Mouse (Mus musculus) testis, adult 2 months (tissue): ENCODE measurements around the gene Gm45233. TPM values are rescaled to one million over a fixed set of nuclear protein-coding genes. Genes with fewer than 3 reads are reported as not detected.

Source experiments
- H3K27ac ChIP-seq: fragments of 200-500 bp; 2 replicates; pipeline ENCODE4 v1.5.1; 2012; ENCODE audit warnings: low read depth, low read length; ENCODE audit not compliant: control insufficient read depth, insufficient read depth
- H3K27me3 ChIP-seq: fragments of 200-500 bp; 2 replicates; pipeline ENCODE4 v1.6.1; 2012; ENCODE audit warnings: mild to moderate bottlenecking, low read length, moderate library complexity; ENCODE audit not compliant: control insufficient read depth, insufficient read depth
- H3K36me3 ChIP-seq: fragments of 200-500 bp; 2 replicates; pipeline ENCODE4 v1.6.1; 2012; ENCODE audit warnings: mild to moderate bottlenecking, low read length; ENCODE audit not compliant: control insufficient read depth, insufficient read depth
- H3K4me1 ChIP-seq: fragments of 200-500 bp; 2 replicates; pipeline ENCODE4 v1.6.1; 2012; ENCODE audit warnings: low read length; ENCODE audit not compliant: control insufficient read depth, insufficient read depth
- H3K4me3 ChIP-seq: fragments of 200-500 bp; 2 replicates; pipeline ENCODE4 v1.5.1; 2012; ENCODE audit warnings: low read depth, mild to moderate bottlenecking, low read length, moderate library complexity, mixed read lengths; ENCODE audit not compliant: control insufficient read depth
- CTCF ChIP-seq: fragments of 200-500 bp; IDR thresholded peaks from 2 replicates; pipeline ENCODE4 v1.5.1; 2012; ENCODE audit warnings: low read depth, mild to moderate bottlenecking, inconsistent platforms, low read length, moderate library complexity; ENCODE audit not compliant: control insufficient read depth, insufficient read depth, insufficient replicate concordance
- POLR2A ChIP-seq: fragments of 200-500 bp; IDR thresholded peaks from 2 replicates; pipeline ENCODE4 v1.6.1; 2012; ENCODE audit warnings: low read depth, mild to moderate bottlenecking, inconsistent platforms, low read length, moderate library complexity; ENCODE audit not compliant: control insufficient read depth
- polyA plus RNA-seq: library from polyadenylated mRNA; depleted of rRNA; stranded (reverse); fragments of >200 nt; gene quantifications from 2 replicates; pipeline ENCODE4 v1.2.3, GENCODE M21; 2012

Gm45233 gene
- polyA plus RNA-seq, 1 experiment = 5.4 TPM

DNA sequence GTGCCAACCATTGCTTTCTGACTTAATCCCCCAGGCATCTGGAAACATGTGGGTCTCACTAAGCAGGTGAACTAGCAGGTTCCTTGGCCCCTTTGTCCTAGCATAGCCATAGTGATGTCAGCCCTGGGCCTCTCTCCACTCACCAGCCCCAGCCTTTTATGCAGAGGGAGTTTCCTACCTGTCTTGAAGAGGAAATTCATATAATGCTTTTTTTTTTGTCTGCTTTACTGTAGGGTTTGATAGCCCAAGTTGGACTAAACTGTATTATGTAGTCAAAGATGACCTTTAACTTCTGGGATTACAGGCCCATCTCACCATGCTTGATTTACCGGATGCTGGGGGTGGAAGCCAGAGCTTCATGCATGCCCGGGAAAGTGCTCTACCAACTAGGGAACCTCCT is 5.9 kb downstream of the Gm45233 start:
- Histone ChIP-seq H3K27ac (no peak overlapping the region), H3K27me3 (no peaks in the 10 kb centered on the region), H3K4me1 (peaks cover 2% of the 10 kb centered on the region; the same call in 1 of the 2 replicates), H3K36me3 (no peaks in the 10 kb centered on the region), H3K4me3 (no peak overlapping the region)
- no peak for TF ChIP-seq CTCF

DNA sequence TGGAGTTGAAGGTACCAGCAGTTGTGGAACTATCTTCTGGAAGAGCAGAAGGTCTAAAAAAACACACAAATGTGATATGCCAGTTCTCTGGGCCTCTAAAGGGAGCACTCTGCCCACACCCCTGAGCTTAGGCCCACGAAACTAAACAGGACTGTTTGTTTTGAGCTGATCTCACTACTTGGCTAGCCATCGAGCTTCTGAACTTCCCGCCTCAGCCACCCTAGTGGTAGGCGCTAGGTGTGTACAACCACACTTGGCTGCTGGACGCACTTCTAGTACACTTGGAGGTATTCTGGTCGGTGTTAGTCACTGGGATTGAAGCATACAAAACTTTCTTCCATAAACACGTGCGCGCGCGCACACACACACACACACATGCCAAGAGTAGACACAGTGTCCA is 7.8 kb downstream of the Gm45233 start:
- Histone ChIP-seq H3K4me3 (no peak overlapping the region), H3K27ac (no peak overlapping the region), H3K4me1 (no peaks in the 10 kb centered on the region), H3K27me3 (no peaks in the 10 kb centered on the region), H3K36me3 (no peaks in the 10 kb centered on the region)
- no peak for TF ChIP-seq CTCF
- no peak for TF ChIP-seq POLR2A

DNA sequence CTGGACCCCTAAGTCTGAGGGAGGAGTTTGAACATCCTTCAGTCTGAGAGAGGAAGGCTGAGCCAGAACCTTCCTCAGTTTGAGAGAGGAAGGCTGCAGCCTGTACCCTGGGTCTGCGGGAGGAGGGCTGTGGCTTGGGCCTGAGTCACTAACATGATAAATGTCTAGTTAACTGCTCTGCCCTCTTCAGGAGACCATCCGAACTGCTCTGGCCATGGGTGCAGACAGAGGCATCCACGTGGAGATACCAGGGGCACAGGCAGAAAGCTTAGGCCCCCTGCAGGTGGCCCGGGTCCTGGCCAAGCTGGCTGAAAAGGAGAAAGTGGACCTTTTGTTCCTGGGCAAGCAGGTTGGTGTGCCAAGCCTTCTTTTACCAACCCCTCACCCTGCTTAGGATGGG is 8.7 kb downstream of the Gm45233 start:
- H3K4me3 ChIP-seq = no peak overlapping the region
- H3K27ac ChIP-seq = no peak overlapping the region
- TF ChIP-seq CTCF (no peak), POLR2A (no peak)
- H3K4me1 ChIP-seq = no peaks in the 10 kb centered on the region
- no peaks in the 10 kb centered on the region for H3K27me3 ChIP-seq
- H3K36me3 ChIP-seq = no peaks in the 10 kb centered on the region

DNA sequence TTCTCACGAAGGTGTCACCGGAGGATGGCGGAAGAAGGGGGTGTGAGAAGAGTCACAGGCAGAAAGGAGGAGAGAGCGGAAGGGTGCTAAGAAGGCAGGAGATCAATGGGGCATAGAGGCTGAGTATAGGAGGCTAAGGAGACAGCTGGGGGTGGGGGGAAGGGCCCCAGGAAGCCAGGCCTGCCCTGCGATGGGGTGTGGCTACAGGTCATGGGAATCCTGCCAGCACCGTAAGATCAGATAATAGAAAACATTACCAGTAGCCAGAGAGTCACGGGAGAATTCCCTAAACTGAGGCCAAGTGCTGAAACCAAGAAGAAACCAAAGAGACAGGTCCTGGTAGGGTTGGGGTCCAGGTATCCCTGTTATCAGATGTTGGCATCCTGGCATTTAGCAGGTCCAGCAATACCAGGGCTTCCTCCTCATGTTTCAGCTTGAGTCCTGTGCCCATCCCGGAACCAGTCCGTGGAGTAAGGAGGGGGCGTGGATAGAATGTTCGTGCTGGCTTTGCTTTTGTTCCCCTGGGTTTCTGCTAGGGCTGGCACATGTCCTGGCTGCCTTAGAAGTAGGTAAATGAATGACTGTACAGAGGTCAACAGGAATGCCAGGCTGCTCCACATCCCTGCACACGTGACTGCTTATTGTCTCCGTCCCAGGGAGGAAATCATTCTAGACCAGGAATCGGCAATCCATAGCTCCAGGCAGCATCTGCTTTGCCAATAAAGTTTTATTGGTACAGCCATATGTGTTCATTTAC is 9.8 kb downstream of the Gm45233 start:
- Histone ChIP-seq H3K4me3 (no peak overlapping the region), H3K27me3 (no peaks in the 10 kb centered on the region), H3K27ac (no peak overlapping the region), H3K4me1 (no peaks in the 10 kb centered on the region), H3K36me3 (no peaks in the 10 kb centered on the region)
- TF ChIP-seq POLR2A = no peak
- TF ChIP-seq CTCF = no peak

DNA sequence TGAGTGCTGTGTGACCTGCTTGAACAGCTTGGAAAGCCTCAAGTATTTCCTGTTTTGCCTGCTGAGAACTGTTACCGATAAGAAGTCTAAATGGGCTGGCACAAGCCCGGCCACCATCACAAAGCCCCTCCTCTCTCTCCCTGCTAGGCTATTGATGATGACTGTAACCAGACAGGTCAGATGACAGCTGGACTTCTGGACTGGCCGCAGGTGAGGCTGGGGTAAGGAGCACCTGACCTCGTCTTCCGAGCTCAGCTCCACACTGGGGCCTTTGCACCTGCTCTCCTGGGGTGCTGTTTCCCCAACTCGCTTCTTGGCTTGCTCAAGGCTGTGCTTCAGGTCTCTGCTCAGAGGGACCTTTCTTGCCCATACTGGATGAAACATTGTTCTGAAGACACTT is 10.4 kb downstream of the Gm45233 start:
- Histone ChIP-seq H3K36me3 (no peaks in the 10 kb centered on the region), H3K4me3 (no peak overlapping the region), H3K4me1 (no peaks in the 10 kb centered on the region), H3K27me3 (no peaks in the 10 kb centered on the region), H3K27ac (no peak overlapping the region)
- TF ChIP-seq POLR2A = no peak
- no peak for TF ChIP-seq CTCF

DNA sequence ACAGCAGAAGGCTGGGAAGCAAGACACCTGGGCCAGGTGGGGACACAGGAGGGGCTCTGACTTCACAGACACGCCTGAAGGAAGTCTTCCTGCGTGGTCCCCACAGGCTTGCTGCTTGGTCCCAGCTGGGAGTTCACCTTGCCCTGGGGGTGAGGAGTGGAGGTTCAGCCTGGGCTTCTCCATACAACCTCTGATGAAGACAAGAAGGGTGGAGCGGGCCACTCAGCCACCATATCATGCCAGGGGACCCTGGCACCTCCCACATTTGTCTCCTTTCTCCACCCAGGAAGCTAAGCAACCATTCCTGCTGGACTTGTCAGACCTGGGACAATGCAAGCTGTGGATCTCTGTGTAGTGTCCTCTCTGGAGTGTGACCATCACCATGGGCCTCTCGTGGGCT is 18.9 kb downstream of the Gm45233 start, which contains the start of gene Vsig10l:
Vsig10l (plus strand) TSS at position 301 of the 400 bp plus-strand sequence.
- Histone ChIP-seq H3K27me3 (no peaks in the 10 kb centered on the region), H3K4me3 (no peak within 1 kb of the TSS), H3K4me1 (peaks cover 16% of the 10 kb centered on the region), H3K27ac (no peak within 1 kb of the TSS), H3K36me3 (no peaks in the 10 kb centered on the region)
- no peak for TF ChIP-seq CTCF
- no peak for TF ChIP-seq POLR2A

DNA sequence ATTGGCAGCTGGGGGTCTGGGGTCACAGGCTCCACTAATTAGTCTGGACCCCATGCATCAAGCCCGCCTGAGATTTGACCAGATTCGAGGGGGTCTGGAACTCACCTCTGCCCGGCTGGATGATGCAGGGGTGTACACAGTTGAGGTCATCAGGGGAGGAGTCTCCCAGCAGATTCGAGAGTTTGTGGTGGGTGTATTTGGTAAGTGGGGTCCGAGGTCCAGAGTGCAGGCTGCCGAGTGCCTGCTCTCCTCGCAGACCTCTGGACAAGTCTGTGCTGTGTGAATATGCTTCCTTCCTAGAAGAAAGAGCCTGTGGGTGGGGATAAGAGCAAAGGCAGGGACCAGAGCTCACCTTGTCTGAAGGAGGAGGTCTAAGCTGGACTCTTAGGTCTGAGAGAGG is 20.0 kb downstream of the Gm45233 start:
- TF ChIP-seq CTCF = no peak
- TF ChIP-seq POLR2A = no peak
- Histone ChIP-seq H3K27me3 (no peaks in the 10 kb centered on the region), H3K4me3 (no peak overlapping the region), H3K4me1 (peaks cover 16% of the 10 kb centered on the region), H3K36me3 (no peaks in the 10 kb centered on the region), H3K27ac (no peak overlapping the region)
